Mouse (Mus musculus) limb, embryonic 15.5 days (tissue): ENCODE results near the gene Rapgef2. TPM values are rescaled to one million over a fixed set of nuclear protein-coding genes. Genes with fewer than 3 reads are reported as not detected.
"Not testable (repeated sequence)": the region's sequence is repeated elsewhere in the genome, so short reads cannot be mapped to it uniquely, and the experiment has no call there.

Experiments used
- ATAC-seq: fragments of 200-750 bp; cut with Nextera tagmentation; 2 replicates; pipeline ENCODE4 v1.8.0; 2017; ENCODE audit warnings: low read depth, moderate TSS enrichment; ENCODE audit not compliant: insufficient number of reproducible peaks, low FRiP score, low TSS enrichment
- H3K27ac ChIP-seq: fragments of 300-500 bp; sonication (generic); 2 replicates; pipeline ENCODE4 v1.5.1; 2015; ENCODE audit warnings: moderate library complexity, mild to moderate bottlenecking, inconsistent platforms
- H3K27me3 ChIP-seq: fragments of 300-500 bp; sonication (generic); 2 replicates; pipeline ENCODE4 v1.6.1; 2015; ENCODE audit warnings: inconsistent platforms
- H3K36me3 ChIP-seq: fragments of 300-500 bp; sonication (generic); 2 replicates; pipeline ENCODE4 v1.6.1; 2015; ENCODE audit warnings: inconsistent platforms
- H3K4me1 ChIP-seq: fragments of 300-500 bp; sonication (generic); 2 replicates; pipeline ENCODE4 v1.6.1; 2015; ENCODE audit warnings: inconsistent platforms
- H3K4me2 ChIP-seq: fragments of 300-500 bp; sonication (generic); 2 replicates; pipeline ENCODE4 v1.6.1; 2015; ENCODE audit warnings: mild to moderate bottlenecking, inconsistent platforms
- H3K4me3 ChIP-seq: fragments of 300-500 bp; sonication (generic); 2 replicates; pipeline ENCODE4 v1.5.1; 2015; ENCODE audit warnings: mild to moderate bottlenecking, inconsistent platforms
- H3K9ac ChIP-seq: fragments of 300-500 bp; sonication (generic); 2 replicates; pipeline ENCODE4 v1.6.1; 2015; ENCODE audit warnings: inconsistent platforms
- H3K9me3 ChIP-seq: fragments of 300-500 bp; sonication (generic); 2 replicates; pipeline ENCODE4 v1.6.1; 2016; ENCODE audit warnings: inconsistent platforms
- WGBS: fragments of 180-500 bp; shearing (Covaris S2); methylation state at CpG from one replicate; pipeline ENCODE4 v1.1.7; 2015; 5-methylcytosine and 5-hydroxymethylcytosine counted together
- polyA plus RNA-seq: library from polyadenylated mRNA; unstranded; fragments of >200 nt; fragmentation: Nextera tagmentation; extraction: Ambion mirVana; gene quantifications from 2 replicates; pipeline ENCODE4 v1.2.1, GENCODE M21; 2015

Gene Rapgef2
- polyA plus RNA-seq, 1 experiment from 2014 or later: 6.2 TPM

GRCm38 (mm10) chr3:79177136-79177870 is 109.0 kb downstream of the Rapgef2 start:
- ATAC-seq: no peak
- Histone ChIP-seq H3K27ac (no peak overlapping the region), H3K4me2 (no peak overlapping the region), H3K4me3 (no peak overlapping the region), H3K9me3 (no peaks in the 10 kb centered on the region), H3K36me3 (peaks cover 9% of the 10 kb centered on the region; the same call in 1 of the 2 replicates), H3K9ac (no peak overlapping the region), H3K4me1 (peaks cover 30% of the 10 kb centered on the region), H3K27me3 (no peaks in the 10 kb centered on the region)
- 81% methylated on average over 8 of the region's 8 CpGs for WGBS

GRCm38 (mm10) chr3:79174168-79174567 is 112.1 kb downstream of the Rapgef2 start:
- no peaks in the 10 kb centered on the region for H3K9me3 ChIP-seq
- H3K4me2 ChIP-seq: no peak overlapping the region
- 81% methylated on average over 6 of the region's 6 CpGs for WGBS
- no peak for ATAC-seq
- H3K4me1 ChIP-seq: peaks cover 2% of the 10 kb centered on the region; the same call in 1 of the 2 replicates
- no peaks in the 10 kb centered on the region for H3K27me3 ChIP-seq
- H3K27ac ChIP-seq: no peak overlapping the region
- no peak overlapping the region for H3K4me3 ChIP-seq
- H3K36me3 ChIP-seq: peaks cover 18% of the 10 kb centered on the region; the same call in 1 of the 2 replicates
- no peak overlapping the region for H3K9ac ChIP-seq

DNA sequence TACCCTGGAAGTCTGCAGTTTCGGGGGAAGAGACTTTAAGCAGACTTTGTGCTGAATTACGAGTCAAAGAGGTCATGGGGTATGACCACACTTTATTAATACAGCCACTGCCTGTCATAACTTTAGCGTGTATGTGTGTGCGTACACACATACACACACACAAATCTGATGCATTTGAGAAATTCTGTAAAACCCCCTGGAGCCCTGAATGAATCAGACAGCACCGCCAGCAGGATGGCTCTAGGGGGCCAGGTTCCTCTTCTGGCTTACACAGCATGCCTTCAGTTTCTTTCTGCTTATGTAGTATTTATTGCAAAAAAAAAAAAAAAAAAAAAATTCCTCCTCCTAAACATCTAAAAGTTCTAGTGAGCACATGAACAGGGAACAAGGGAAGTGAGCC is 113.0 kb downstream of the Rapgef2 start:
- H3K36me3 ChIP-seq: peaks cover 18% of the 10 kb centered on the region; the same call in 1 of the 2 replicates
- no peak for ATAC-seq
- H3K4me1 ChIP-seq: no peaks in the 10 kb centered on the region; the same call in 1 of the 2 replicates
- H3K9ac ChIP-seq: no peak overlapping the region
- 87% methylated on average over 5 of the region's 5 CpGs for WGBS
- H3K27me3 ChIP-seq: no peaks in the 10 kb centered on the region
- no peaks in the 10 kb centered on the region for H3K9me3 ChIP-seq
- no peak overlapping the region for H3K4me3 ChIP-seq
- no peak overlapping the region for H3K4me2 ChIP-seq
- H3K27ac ChIP-seq: no peak overlapping the region

- not testable (repeated sequence) for H3K27me3 ChIP-seq, H3K9me3 ChIP-seq, H3K4me3 ChIP-seq, H3K4me2 ChIP-seq, H3K4me1 ChIP-seq, ATAC-seq, H3K27ac ChIP-seq, H3K9ac ChIP-seq
- H3K36me3 ChIP-seq: peaks cover 18% of the 10 kb centered on the region; the same call in 1 of the 2 replicates
- 92% methylated on average over 8 of the region's 8 CpGs for WGBS
These were observed 115.2 kb downstream of the Rapgef2 start for GRCm38 (mm10) chr3:79171146-79171545.

DNA sequence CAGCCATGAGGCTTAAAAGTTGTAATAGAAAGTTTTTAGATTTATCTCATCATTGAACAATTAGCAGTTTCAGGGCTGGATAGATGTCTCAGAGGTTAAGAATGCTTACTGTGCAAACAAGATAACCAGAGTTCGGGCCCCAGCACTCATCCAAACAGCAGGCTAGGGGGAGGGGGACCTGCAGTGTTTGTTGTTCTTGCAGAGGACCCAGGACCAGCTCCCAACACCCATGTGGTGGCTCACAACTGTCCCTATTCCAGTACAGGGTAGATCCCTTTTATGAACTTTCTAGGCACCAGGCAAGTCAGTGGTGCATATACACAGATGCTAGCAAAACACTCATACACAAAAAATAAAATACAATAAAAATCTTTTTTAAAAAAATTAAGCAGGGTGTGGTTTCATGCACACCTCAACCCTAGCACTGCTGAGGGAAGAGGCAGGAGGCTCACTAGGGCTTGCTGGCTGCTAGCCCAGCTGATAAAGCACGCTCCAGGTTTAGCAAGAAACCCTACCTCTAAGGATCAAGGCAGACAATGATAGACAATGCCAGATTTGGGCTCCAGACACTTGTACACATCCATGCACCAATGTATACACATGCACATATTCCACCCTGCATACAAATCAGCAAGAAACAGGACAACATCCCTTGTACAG is 118.0 kb downstream of the Rapgef2 start:
- 73% methylated on average over 2 of the region's 2 CpGs for WGBS
- no peak overlapping the region for H3K9ac ChIP-seq
- no peaks in the 10 kb centered on the region for H3K4me1 ChIP-seq
- H3K27me3 ChIP-seq: no peaks in the 10 kb centered on the region
- H3K27ac ChIP-seq: no peak overlapping the region
- H3K9me3 ChIP-seq: no peaks in the 10 kb centered on the region
- no peak overlapping the region for H3K4me3 ChIP-seq
- H3K36me3 ChIP-seq: peaks cover 18% of the 10 kb centered on the region; the same call in 1 of the 2 replicates
- H3K4me2 ChIP-seq: no peak overlapping the region
- ATAC-seq: no peak

DNA sequence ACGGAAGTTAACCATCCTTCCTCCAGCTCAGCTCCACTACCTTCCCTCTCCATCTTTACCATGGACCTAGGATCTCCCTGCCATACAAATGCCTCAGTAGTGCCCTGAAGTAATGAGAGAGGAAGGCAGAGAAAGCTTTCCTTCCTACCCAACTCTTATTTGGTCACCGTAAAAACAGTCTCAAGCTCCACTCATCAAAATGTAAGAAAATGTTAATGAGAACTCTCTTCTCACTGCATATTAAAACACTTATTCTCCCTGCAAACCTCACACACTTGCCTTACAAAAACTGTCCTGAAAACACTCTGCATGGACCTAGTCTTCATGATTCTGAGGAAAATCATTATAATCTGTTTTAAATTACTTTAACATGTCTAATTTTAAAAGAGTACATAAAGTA is 118.7 kb downstream of the Rapgef2 start:
- ATAC-seq: no peak
- no peak overlapping the region for H3K27ac ChIP-seq
- 86% methylated on average over 2 of the region's 2 CpGs for WGBS
- no peaks in the 10 kb centered on the region for H3K4me1 ChIP-seq
- no peak overlapping the region for H3K9ac ChIP-seq
- no peak overlapping the region for H3K4me2 ChIP-seq
- no peak overlapping the region for H3K4me3 ChIP-seq
- H3K27me3 ChIP-seq: no peaks in the 10 kb centered on the region
- no peaks in the 10 kb centered on the region for H3K9me3 ChIP-seq
- H3K36me3 ChIP-seq: peaks cover 11% of the 10 kb centered on the region; the same call in 1 of the 2 replicates

- WGBS: 46% methylated on average over 6 of the region's 6 CpGs
- Histone ChIP-seq H3K27me3 (no peaks in the 10 kb centered on the region), H3K4me1 (peaks cover 7% of the 10 kb centered on the region), H3K4me2 (no peak overlapping the region), H3K9ac (no peak overlapping the region), H3K36me3 (no peaks in the 10 kb centered on the region), H3K4me3 (no peak overlapping the region), H3K9me3 (no peaks in the 10 kb centered on the region), H3K27ac (peak overlapping the region; percentile 57; the same call in 1 of the 2 replicates)
- no peak for ATAC-seq
These were observed 124.4 kb downstream of the Rapgef2 start for GRCm38 (mm10) chr3:79161834-79162401.

DNA sequence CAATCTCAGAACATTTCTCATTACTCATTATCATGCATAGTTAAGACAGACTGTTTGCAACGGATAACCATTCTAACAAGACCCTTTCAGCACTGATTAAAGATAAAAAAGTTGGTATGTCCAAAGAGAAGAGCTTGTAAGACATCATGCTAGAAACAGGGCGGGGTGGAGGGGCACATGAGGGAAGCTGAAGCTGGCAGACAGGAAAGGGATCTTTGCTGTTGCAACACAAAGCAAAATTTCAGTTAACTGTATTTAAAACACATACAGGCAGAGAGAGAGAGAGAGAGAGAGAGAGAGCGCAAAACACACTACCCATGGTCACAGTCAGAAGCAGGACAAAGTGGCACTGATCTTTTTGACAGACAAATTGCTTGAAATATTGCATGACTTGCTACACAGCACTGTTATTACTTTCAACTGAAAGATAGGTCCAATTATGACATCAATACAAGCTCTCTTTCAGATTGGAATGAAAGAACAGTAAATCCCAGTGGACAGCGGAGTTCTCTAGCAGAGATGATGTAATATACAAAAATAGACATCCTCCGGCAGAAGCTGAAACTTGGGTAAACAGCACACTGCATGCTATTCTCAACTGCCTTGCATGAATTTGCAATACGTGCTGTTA is 125.1 kb downstream of the Rapgef2 start:
- no peak for ATAC-seq
- H3K36me3 ChIP-seq: no peaks in the 10 kb centered on the region
- peak overlapping the region; percentile 57 for H3K27ac ChIP-seq
- peaks cover 7% of the 10 kb centered on the region for H3K4me1 ChIP-seq
- H3K4me3 ChIP-seq: no peak overlapping the region
- H3K9ac ChIP-seq: no peak overlapping the region
- H3K9me3 ChIP-seq: no peaks in the 10 kb centered on the region
- H3K27me3 ChIP-seq: no peaks in the 10 kb centered on the region
- 48% methylated on average over 6 of the region's 6 CpGs for WGBS
- no peak overlapping the region for H3K4me2 ChIP-seq

- H3K9me3 ChIP-seq: no peaks in the 10 kb centered on the region
- H3K36me3 ChIP-seq: no peaks in the 10 kb centered on the region
- no peaks in the 10 kb centered on the region for H3K27me3 ChIP-seq
- H3K4me1 ChIP-seq: peaks cover 7% of the 10 kb centered on the region
- H3K9ac ChIP-seq: no peak overlapping the region
- H3K4me3 ChIP-seq: no peak overlapping the region
- no peak overlapping the region for H3K27ac ChIP-seq
- ATAC-seq: no peak
- H3K4me2 ChIP-seq: no peak overlapping the region
These were observed 128.1 kb downstream of the Rapgef2 start for GRCm38 (mm10) chr3:79158254-79158653.

GRCm38 (mm10) chr3:79153039-79153487 is 133.3 kb downstream of the Rapgef2 start:
- H3K9ac ChIP-seq: no peak overlapping the region
- no peak for ATAC-seq
- no peaks in the 10 kb centered on the region for H3K27me3 ChIP-seq
- no peak overlapping the region for H3K4me3 ChIP-seq
- no peak overlapping the region for H3K4me2 ChIP-seq
- H3K27ac ChIP-seq: no peak overlapping the region
- no peaks in the 10 kb centered on the region for H3K4me1 ChIP-seq
- no peaks in the 10 kb centered on the region for H3K9me3 ChIP-seq
- 65% methylated on average over 5 of the region's 5 CpGs for WGBS
- 0 out of 2 replicates have a peak, but pooled peaks cover 6% of the 10 kb centered on the region for H3K36me3 ChIP-seq

GRCm38 (mm10) chr3:79145407-79146055 is 140.8 kb downstream of the Rapgef2 start:
- H3K4me1 ChIP-seq: peaks cover 20% of the 10 kb centered on the region
- H3K27me3 ChIP-seq: no peaks in the 10 kb centered on the region
- no peak overlapping the region for H3K9ac ChIP-seq
- no peaks in the 10 kb centered on the region for H3K36me3 ChIP-seq
- H3K9me3 ChIP-seq: no peaks in the 10 kb centered on the region
- H3K27ac ChIP-seq: no peak overlapping the region
- WGBS: 34% methylated on average over 10 of the region's 10 CpGs
- H3K4me2 ChIP-seq: peak overlapping the region; percentile 34; the same call in 1 of the 2 replicates
- H3K4me3 ChIP-seq: no peak overlapping the region
- no peak for ATAC-seq
